Mouse (Mus musculus): ENCODE results near the gene Fam198a. TPM values are rescaled to one million over a fixed set of nuclear protein-coding genes. Genes with fewer than 3 reads are reported as not detected.
A peak's percentile ranks its signal among the peaks of the same experiment; 100 is the strongest.

Gene Fam198a
- polyA plus RNA-seq, 1 experiment from 2014 or later = 2.6 TPM

DNA sequence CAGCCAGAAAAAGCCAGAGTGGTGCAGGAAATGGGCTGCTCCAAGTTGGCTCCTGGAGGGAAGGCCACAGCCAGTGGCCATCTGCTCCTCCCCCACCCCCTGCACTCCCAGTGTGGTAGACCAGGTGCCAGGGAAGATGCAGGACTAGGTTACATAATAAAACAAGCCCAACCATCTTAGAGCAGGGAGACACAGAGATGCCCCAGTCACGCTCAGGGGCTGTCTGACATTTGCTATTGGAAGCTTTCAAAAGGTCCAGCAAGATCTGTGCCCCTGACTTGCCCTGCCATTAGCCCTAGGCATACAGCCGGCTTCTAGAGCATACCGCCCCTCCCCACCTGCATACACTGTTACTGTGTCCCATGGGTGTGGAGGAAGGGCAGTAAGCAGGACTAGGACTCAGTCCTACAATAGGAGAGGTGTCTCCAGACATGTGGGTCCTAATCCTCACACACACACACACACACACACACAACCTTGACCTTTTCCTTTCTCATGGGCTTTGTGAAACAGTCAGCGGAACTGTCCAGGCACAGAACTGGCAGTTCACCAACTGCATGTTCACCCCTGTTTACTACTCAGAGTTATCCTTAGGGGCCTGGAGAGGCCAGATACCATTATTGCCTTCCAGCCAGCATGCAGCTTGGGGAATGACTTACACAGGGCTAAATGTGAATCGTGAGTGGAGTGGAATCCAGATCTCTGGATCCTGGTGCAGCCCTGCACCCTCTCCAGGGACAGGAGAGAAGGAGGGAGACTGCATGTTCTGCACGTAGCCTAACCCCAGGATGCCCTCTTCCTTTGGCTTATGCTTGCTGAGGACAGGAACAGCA lies 76.5 kb downstream of the Fam198a start:
- Histone ChIP-seq H3K4me1 (ENCODE audit: control insufficient read depth, insufficient read depth, low read length) (peaks cover 2% of the 10 kb centered on the region; the same call in 1 of the 2 replicates), H3K9ac (ENCODE audit: low read depth, low read length) (peak overlapping the region; percentile 2; the same call in 1 of the 2 replicates), H3K4me2 (ENCODE audit: low read length) (no peak overlapping the region), H3K9me3 (replicated peaks; ENCODE audit: control insufficient read depth, low read length, poor library complexity, severe bottlenecking) (no peaks in the 10 kb centered on the region), H3K4me3 (ENCODE audit: low read depth, low read length) (no peak overlapping the region), H3K27ac (ENCODE audit: low read length) (peak overlapping the region; percentile 53), H3K36me3 (ENCODE audit: control insufficient read depth, insufficient read depth, low read length) (no peaks in the 10 kb centered on the region), H3K27me3 (ENCODE audit: control insufficient read depth, insufficient read depth, low read depth, low read length) (no peaks in the 10 kb centered on the region)
- ATAC-seq = no peak
- whole genome bisulfite sequencing = 78% methylated on average over 6 of the region's 6 CpGs

DNA sequence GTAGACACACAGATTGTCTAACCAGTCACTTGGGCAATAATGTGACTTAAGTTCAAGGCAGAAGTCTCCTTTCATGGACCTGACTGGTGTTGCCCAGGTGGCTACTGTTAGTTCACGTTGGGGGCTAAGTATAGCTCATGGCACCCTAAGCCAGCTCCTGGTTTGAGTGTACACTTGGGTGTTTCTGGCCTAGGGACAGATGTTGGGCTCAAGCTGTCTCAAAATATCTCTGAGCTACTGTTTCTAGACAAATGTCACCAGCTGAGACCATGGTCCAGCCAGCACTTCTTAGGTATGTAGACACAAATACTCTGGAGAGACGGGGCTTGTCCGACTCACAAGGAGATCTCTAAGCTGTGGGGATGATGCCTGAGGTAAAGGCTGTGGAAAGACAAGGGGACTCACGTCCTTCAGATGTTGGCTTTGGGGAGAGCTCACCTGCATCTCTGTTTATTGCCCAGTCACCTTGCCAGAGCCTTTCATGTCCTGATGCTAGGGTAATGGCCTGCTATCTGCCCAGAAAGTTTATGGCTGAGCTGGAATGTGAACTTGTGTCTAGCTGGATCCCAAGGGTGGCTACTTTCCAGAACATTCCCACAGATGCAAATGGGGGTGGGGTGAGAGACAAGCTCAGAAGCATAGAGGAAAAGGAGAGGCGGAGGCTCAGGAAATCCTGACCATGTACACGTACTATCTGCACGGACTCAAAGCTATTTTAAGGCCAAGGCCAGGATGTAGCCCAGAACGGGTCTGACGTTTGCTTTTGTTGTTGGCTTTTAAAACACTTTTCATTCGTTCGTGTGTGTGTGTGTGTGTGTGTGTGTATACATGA lies 77.3 kb downstream of the Fam198a start:
- no peaks in the 10 kb centered on the region for H3K36me3 ChIP-seq (ENCODE audit: control insufficient read depth, insufficient read depth, low read length)
- H3K27ac ChIP-seq (ENCODE audit: low read length) = peak overlapping the region; percentile 53
- peaks cover 2% of the 10 kb centered on the region; the same call in 1 of the 2 replicates for H3K4me1 ChIP-seq (ENCODE audit: control insufficient read depth, insufficient read depth, low read length)
- H3K4me2 ChIP-seq (ENCODE audit: low read length) = no peak overlapping the region
- H3K9me3 ChIP-seq (replicated peaks; ENCODE audit: control insufficient read depth, low read length, poor library complexity, severe bottlenecking) = no peaks in the 10 kb centered on the region
- H3K27me3 ChIP-seq (ENCODE audit: control insufficient read depth, insufficient read depth, low read depth, low read length) = no peaks in the 10 kb centered on the region
- no peak overlapping the region for H3K4me3 ChIP-seq (ENCODE audit: low read depth, low read length)
- WGBS = 82% methylated on average over 11 of the region's 11 CpGs
- no peak overlapping the region; the same call in 1 of the 2 replicates for H3K9ac ChIP-seq (ENCODE audit: low read depth, low read length)
- no peak for ATAC-seq

DNA sequence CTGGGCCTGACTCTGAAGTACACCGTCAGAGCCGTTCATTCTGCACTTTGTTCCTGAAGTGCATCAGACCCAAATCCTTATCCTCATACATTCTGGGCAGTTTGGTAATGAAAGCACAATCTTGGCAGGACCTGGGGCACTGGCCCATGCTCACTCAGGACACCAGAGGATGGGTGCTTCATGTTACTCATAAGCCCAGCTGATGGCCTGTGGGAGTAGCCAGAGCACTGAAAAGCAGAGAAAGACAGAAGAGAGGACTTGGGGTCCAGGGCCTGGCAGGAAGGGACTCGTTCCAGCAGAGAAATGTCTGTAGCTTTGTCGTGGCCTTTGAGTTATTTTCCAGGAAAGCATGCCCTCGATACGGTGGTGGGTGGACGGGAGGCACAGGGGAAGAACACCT lies 79.0 kb downstream of the Fam198a start:
- no peak overlapping the region for H3K4me2 ChIP-seq (ENCODE audit: low read length)
- H3K27me3 ChIP-seq (ENCODE audit: control insufficient read depth, insufficient read depth, low read depth, low read length) = no peaks in the 10 kb centered on the region
- H3K9me3 ChIP-seq (replicated peaks; ENCODE audit: control insufficient read depth, low read length, poor library complexity, severe bottlenecking) = no peaks in the 10 kb centered on the region
- no peak overlapping the region for H3K27ac ChIP-seq (ENCODE audit: low read length)
- ATAC-seq = no peak
- no peaks in the 10 kb centered on the region for H3K36me3 ChIP-seq (ENCODE audit: control insufficient read depth, insufficient read depth, low read length)
- H3K4me3 ChIP-seq (ENCODE audit: low read depth, low read length) = no peak overlapping the region
- peaks cover 2% of the 10 kb centered on the region; the same call in 1 of the 2 replicates for H3K4me1 ChIP-seq (ENCODE audit: control insufficient read depth, insufficient read depth, low read length)
- 90% methylated on average over 7 of the region's 7 CpGs for WGBS
- no peak overlapping the region for H3K9ac ChIP-seq (ENCODE audit: low read depth, low read length)

Other genes starting within 250 kb of the Fam198a start
- 32.0 and 34.5 TPM in 2 replicates for gene Sec22c, start 245.5 kb upstream of the Fam198a start, polyA plus RNA-seq (2015; fragmentation: Nextera tagmentation; extraction: Ambion mirVana)
- 143 and 157 TPM in 2 replicates for gene Ss18l2, start 240.7 kb upstream of the Fam198a start, polyA plus RNA-seq (2015; fragmentation: Nextera tagmentation; extraction: Ambion mirVana)
- 45.3 and 63.1 TPM in 2 replicates for gene Nktr, start 231.8 kb upstream of the Fam198a start, polyA plus RNA-seq (2015; fragmentation: Nextera tagmentation; extraction: Ambion mirVana)
- 21.1 and 23.6 TPM in 2 replicates for gene Zfp651, start 191.7 kb upstream of the Fam198a start, polyA plus RNA-seq (2015; fragmentation: Nextera tagmentation; extraction: Ambion mirVana)
- 1.5 and 1.6 TPM in 2 replicates for gene Klhl40, start 173.4 kb upstream of the Fam198a start, polyA plus RNA-seq (2015; fragmentation: Nextera tagmentation; extraction: Ambion mirVana)
- gene Hhatl, start 158.5 kb upstream of the Fam198a start, polyA plus RNA-seq (2015; fragmentation: Nextera tagmentation; extraction: Ambion mirVana) = 0.16 TPM in 1 of 2 replicates, not detected in the other
- gene Ccdc13, start 111.5 kb upstream of the Fam198a start, polyA plus RNA-seq (2015; fragmentation: Nextera tagmentation; extraction: Ambion mirVana) = 5.1 and 6.8 TPM in 2 replicates
- 143 and 154 TPM in 2 replicates for gene Higd1a, start 92.6 kb upstream of the Fam198a start, polyA plus RNA-seq (2015; fragmentation: Nextera tagmentation; extraction: Ambion mirVana)
- gene Ackr2, start 52.6 kb upstream of the Fam198a start, polyA plus RNA-seq (2015; fragmentation: Nextera tagmentation; extraction: Ambion mirVana) = 3.2 and 3.3 TPM in 2 replicates
- gene Cyp8b1, start 34.7 kb upstream of the Fam198a start, polyA plus RNA-seq (2015; fragmentation: Nextera tagmentation; extraction: Ambion mirVana) = not detected in 2 replicates
- 40.2 and 42.0 TPM in 2 replicates for gene Pomgnt2, start 46.1 kb downstream of the Fam198a start, polyA plus RNA-seq (2015; fragmentation: Nextera tagmentation; extraction: Ambion mirVana)
- gene Snrk, start 166.3 kb downstream of the Fam198a start, polyA plus RNA-seq (2015; fragmentation: Nextera tagmentation; extraction: Ambion mirVana) = 93.0 and 95.4 TPM in 2 replicates